Mouse (Mus musculus): ENCODE measurements around the gene Wapl.

The Wapl gene

DNA sequence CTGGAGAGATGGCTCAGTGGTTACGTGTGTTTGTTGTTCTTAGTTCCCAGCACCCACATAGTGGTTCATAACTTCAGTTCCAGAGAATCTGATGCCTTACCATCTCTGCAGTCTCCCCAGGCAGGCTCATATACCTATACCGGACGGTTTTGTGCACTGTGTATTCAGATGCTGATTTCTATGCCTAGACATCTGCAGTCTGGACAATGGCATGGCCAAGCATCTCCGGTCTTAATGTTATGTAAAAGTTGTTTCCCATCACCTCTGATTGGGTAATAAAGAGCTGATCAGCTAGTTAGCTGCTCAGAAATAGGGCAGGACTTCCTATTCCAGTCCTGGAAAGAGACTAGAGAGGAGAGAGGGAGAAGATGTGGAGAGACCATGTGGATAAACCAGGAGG is 20.2 kb downstream of the Wapl start:
- DNase-seq (ENCODE audit: low spot score in 2 of 2): no peak

DNA sequence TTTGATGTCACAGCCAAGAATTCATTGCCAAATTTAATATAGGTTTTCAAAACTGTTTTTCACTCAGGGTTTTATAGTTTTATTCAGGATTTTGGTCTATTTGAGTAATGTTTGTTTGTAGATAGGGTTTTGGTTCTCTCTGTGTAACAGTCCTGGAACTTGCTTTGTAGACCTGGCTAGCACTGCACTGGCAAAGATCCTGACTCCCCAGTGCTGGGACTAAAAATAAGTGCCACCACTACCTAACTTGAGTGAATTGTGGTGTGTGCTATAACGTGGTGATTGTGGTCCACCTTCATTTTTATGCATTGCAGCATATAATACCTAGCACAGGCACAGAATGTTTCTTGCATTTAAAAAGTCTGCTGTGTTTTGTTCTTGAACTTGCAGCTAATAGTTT is 23.6 kb downstream of the Wapl start:
- DNase-seq (ENCODE audit: low spot score in 2 of 2): no peak

DNA sequence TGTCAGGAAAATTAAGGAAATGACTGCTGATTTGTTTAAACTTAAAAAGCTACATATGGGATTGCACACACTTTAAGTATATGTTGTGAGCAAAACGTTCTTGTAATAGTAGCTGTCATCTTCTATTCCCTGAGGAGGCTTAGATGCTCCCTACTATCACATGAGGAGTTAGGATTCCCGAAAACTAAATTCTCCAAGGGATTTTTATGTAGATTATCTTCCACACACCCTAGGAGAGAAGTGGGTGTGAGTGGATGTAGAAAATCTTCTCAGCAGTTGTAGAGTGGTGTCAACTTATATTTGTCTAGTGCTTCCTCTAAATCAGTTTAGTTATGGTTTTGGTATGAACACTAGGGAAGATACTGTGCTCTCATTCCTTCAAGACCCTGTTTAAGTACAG is 36.5 kb downstream of the Wapl start:
- DNase-seq (ENCODE audit: low spot score in 2 of 2): no peak

DNA sequence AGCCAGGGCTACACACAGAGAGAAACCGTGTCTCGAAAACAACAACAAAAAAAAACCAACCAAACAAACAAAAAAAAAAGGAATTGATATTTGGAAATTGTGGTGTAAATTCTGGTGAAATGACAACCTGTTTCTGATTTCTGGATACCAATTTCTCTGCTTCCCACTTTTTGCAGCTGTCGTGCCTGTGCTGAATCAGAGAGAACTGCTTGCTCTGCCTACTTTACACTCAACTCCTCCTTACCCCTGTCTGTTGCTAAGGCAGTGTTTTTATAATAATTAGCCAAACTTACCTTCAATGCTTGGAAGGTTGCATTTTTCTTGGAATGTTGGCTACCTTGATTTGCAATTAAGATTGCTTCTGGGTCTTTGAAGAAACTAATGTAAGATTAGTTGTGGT is 38.3 kb downstream of the Wapl start:
- DNase-seq (ENCODE audit: low spot score in 2 of 2): no peak

DNA sequence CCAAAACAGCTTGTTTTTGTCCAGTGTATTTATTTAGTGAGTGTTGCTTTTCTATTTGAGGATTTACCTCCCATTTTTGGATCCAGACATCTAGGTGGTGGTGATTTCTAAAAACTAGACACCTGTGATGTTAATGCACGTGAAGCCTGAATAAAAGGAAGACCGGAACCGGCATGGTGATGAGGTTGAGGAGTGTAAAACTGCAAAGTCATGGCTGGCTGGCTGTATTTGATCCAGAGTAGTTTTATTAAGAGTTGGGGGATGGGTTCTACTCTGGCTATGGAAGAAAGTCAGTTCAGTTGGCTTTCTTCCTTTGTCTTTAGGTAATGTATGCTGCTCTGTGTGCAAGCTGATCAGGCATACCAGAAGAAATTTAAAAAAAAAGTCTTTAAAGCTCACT is 39.1 kb downstream of the Wapl start:
- no peak for DNase-seq (ENCODE audit: low spot score in 2 of 2)

DNA sequence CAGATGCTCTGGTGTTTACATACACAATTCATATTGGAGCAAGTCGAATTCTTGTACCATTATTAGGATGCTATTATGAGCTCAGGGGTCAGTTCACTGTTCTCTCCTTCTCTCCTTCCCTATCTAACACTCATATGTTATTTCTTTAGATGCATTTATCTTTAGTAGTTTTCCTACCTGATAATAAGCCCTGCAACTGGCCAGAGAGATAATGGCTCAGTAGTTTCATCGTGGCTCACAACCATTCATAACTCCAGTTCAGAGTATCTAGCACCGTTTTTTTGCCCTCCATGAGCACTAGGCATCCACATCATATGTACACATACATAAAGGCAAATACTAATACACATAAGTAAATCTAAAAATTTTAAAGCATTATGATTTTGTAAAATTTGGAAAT is 44.4 kb downstream of the Wapl start:
- DNase-seq (ENCODE audit: low spot score in 2 of 2): no peak

DNA sequence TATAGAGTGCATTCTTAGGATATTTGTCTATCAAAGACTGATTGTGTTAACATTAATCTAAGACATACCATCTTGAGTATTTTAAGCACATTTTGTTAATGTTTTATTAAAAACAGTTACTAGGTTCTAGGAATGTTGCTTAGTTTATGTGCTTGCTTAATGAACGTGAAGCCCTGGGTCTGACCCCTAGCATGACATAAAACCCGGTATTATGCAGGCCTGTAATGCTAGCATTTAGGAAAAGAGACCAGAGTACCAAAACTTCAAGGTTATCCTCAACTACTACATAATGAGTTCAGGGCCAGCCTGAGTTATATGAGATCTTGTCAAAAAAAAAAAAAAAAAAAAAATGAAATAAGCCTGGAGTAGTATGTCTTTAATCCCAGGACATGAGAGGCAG is 54.0 kb downstream of the Wapl start:
- DNase-seq (ENCODE audit: low spot score in 2 of 2): no peak

DNA sequence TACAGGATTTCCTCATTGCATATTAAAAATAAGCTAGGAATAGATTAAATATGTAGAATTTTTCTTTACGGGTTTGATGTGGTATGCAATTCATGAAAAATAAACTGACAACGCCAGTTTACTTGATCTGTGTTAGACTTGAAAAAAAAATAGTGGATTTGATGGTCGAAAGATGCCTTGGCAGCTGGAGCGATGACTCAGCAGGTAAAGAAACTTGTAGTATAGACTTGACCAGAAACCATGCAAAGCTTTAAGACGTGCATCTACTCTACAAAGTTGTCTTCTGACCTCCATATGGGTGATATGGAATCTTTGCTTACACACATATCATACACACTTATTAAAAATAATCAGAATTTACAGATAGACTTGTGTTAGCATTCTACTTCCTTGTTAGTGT is 61.7 kb downstream of the Wapl start:
- no peak for DNase-seq (ENCODE audit: low spot score in 2 of 2)

DNA sequence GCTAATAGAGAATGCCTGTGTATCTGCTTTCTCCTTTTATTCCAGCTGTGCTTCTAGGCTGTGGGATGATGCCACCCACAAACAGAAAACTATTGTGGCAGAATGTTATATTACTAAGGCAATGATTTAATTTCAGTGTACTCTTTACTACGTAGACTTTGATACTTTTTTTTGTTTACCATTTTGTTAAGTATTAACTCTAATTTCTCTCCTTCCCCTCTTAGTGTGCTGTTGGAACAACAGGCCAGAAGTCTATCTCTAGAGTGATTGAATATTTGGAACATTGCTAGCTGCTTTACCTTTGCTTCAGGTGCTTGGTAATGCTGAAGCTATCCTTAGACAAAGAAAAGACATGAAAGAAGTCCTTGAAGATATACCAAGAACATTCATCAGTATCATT is 71.7 kb downstream of the Wapl start:
- DNase-seq (ENCODE audit: low spot score in 2 of 2): no peak

DNA sequence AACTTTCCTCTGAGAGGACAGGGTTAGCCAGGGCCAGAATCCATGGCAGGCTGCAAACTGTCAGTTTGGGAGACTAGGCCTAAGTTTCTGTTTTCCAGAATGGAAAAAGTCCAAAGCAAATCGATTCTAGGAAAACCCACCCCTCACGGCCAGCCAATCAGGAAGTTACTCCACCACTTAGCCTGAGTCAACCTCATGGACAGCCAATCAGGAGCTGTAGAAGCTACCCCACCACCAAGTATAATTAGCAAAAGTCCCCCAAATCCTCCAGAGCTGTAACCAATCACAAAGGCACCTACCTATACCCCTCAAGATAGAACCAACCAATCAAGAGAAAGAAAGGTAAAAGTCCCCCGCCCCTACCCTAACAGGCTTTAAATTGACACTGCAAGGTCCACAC is 82.0 kb downstream of the Wapl start:
- DNase-seq (ENCODE audit: low spot score in 2 of 2): no peak

DNA sequence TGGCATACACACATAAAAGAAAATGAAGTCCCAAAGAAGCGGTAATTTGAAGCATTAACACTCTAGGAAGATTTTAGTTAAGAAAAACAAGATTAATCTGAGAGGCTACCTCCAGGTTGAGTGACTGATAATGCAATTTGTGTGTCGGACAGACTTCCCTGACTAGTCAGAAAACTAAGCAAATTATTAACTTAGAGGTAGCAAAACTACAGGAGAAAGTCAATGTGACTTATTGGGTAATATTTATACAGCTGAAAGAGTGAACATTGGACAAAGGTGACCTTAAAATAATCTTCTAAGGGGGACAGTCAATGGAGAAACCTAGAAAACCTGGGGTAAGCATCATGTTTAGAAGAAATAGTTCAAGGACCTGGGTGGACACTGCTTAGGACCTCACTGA is 86.2 kb downstream of the Wapl start:
- no peak for DNase-seq (ENCODE audit: low spot score in 2 of 2)

DNA sequence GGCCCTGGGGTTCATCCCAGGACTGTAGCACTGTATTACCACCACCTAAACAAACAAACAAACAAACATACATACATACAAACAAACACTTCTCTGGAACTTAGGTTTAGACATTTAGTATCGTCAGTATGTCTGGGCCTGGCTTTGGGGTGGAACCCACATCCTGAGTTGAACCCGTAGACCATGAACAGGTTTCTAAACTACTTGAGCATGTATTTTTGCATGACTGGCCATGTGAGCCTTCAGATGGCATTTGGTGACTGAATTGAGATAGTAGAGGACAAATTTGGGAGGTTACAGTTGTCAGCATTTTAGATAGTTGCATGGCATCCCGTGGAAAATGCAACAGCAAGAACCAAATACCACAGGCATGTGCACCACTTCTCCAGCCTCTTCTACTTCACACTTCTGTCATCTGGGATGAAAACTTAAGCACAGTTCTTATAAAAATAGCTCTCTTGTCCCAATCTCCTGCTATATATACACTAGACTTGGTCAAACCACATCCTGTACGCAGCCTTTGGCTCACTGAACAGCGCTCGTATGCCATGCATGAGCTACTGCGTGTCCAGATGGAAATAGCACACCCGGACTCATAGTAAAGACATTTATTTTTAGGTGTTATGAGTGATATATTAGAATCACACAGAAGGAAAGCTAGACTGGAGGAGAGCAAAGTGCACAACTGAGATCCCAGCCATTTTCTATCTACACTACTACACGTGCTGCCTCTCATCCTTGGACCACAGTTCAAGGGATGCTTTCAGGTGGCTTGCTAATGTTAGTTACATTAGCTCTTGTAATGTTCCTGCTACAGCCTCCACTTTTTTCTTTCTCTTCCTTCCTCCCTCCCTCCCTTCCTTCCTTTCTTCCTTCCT is 87.6 kb downstream of the Wapl start:
- DNase-seq (ENCODE audit: low spot score in 2 of 2): no peak

DNA sequence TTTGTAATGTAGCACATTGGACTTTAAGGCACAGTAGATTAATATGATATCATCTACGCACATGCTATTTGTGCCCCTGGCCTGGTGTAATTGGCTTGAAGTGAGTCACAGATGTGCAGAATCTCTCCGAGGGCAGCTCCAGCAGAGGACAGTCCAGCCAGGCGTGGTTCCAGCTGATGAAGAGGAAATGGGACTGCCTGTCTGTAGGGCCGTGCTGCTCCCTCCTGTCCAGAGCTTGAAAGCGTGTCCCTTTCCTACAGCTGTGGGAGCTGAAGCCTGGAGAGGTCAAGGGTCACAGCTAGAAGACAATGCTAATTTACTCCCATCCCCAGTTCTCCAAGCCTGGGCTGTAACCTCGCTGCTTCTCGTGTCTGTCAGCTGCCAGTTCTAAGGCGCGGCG is 89.0 kb downstream of the Wapl start:
- DNase-seq (ENCODE audit: low spot score in 2 of 2): no peak

DNA sequence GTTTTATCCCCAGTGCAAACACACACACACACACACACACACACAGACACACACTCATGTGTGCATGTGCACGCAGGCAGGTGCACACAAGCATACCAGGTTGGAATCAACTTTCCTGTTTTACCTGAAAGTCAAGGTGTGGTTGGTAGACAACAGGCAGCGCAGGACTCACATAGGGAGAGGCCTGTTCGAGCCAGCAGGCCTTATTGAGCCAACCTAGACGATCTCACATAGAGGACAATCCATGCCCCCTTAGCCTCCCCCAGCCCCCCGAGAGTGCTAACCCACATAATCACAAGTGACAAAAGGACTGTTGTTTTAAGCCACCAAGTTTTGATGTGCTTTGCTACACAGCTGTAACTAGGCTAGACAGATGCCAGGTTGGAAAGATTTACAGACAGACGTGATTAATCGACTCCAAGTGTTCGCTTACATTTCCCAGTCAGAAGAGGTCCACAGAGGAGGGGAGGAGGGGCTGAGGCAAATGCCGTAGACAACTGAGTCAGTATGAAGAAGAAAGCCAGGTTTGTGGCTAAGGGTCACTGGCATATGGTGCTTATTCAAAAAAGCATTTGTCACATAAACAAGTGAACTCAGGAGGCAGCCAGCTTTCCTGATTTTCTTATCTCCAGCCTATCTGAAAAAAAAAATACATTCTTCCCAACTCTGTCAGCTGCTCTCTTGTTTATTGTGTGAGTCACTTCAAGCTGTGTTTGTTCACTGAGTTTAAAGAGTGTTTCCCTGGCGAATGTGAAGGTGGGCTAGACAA is 90.2 kb downstream of the Wapl start:
- DNase-seq (ENCODE audit: low spot score in 2 of 2): peak in 1 of 2 experiments; percentile 13

DNA sequence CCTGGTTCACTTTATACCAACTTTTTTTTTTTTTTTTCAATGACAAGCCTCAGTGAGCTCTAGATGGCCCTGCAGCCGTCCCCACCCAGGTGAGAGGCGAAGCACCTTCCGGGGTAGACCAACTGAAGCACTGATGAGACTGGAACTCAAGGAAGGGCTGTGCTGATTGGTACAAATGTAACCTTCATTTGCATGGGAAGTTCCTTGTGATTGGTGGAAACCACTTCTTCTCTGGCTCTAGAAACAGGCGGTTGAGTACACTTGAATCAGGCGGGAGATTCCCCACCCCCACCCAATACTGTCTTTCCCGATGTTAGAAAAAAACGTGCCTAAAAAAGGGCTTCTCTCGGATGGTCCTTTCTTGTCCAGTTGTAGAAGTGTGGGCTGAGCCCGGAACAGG is 91.2 kb downstream of the Wapl start:
- DNase-seq (ENCODE audit: low spot score in 2 of 2): no peak

DNA sequence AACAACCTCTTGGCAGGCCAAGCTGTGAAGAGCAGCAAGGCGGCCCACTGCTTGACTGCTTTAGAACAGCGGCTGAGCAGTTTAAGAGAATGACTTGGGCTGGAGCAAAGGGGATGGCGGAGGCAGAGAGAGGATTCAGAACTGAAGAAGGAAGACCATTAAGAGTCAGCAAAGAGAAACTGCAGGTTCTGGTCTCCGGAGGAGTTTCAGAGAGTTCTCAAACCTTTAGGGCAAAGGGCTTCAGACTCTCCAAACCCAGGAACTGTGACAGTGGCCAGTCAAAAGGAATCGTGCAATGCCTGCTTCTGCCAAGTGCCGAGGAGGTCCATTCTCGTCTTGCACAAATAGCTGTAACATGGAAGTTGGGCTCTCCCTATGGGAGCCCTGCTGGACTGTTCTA is 91.7 kb downstream of the Wapl start:
- no peak for DNase-seq (ENCODE audit: low spot score in 2 of 2)

DNA sequence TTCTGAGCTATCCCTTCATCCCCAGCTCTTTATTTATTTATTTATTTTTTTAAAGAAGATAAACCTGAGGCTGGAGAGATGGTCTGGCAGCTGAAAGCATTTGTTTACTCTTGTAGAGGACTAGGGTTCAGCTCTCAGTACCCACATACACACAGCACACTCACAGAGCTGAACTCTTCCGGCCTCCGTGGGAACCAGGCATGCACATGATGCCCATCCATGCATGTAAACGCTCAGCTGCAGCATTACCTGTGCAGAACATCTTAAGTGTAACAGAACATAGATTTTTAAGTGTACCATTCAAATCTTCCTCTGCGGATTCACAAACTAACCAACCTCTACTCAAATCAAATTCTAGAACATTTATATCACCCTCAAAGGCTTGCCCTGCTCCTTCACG is 92.5 kb downstream of the Wapl start:
- no peak for DNase-seq (ENCODE audit: low spot score in 2 of 2)

DNA sequence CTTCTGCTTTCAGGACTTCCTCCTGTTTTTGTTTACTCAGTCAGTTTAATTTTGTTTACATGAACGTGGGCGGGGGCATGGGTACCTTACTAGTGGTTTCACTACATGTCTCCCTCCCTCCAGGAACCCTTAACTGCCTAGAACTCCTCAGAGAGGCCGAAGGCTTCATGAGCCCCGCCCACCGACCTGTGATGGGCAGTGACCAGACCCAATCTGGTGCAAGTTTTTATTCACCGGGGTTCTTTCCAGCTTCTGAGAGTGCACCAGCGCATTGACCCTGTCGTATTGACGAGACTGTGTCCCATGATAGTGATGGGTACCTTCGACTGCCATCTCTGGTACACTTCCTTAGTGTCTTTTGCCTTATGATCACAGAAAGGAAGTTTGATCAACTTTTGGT is 94.6 kb downstream of the Wapl start:
- DNase-seq (ENCODE audit: low spot score in 2 of 2): peak; percentile 74 to 78

DNA sequence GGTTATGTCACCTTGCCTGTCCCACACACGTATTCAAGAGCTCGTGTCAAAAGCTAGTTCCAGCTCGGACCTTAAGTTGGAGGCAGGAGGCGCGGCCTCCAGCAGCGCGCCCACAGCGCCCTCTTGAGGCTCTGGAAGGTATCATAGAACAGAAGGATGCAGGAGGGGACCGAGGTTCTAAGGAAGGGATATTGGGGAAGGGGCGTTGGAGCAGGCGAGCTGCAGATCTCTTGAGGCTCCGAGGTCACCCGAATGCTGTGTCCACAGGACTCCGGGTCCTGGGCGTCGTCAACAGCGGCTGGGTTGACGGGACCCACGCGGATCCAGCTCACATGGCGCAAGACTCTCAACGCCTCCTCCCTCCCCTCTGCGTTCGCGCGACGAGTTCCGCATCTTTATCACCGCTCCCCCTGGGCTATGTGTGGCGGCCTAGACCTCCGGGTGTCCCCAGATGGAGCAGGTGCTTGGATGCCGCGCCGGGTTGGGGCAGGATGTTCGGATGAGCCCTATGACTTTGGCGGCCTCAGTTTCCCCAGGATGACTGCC is 95.4 kb downstream of the Wapl start:
- peak; percentile 54 to 65 for DNase-seq (ENCODE audit: low spot score in 2 of 2)

DNA sequence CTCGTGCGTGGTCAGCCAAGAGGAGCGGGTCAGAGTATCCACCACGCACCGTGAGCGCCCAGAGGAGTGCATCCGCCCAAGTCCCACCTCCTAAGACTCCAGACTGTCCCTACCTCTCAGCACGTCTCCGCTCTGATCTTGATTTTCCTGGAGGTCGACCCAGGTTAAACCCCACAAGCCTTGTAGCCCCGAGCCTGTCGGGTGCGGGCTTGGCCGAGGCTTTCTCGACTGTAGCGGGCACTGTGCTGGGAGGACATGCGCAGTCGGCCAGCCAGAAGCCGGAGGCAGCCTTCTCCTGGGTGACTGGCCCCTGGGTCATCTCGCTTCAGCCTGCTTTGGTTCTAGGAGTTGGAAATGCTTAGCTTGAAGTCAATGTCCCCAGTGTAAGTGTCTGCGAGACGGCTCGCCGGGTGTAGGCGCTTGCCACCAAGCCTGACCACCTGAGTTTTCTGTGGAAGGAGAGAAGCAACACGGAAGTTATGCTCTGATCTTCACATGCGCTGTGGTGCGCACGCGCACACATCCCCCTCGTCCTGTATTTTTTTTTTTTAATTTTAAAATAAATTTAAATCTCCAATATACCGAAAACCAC is 95.9 kb downstream of the Wapl start:
- DNase-seq (ENCODE audit: low spot score in 2 of 2): no peak

DNA sequence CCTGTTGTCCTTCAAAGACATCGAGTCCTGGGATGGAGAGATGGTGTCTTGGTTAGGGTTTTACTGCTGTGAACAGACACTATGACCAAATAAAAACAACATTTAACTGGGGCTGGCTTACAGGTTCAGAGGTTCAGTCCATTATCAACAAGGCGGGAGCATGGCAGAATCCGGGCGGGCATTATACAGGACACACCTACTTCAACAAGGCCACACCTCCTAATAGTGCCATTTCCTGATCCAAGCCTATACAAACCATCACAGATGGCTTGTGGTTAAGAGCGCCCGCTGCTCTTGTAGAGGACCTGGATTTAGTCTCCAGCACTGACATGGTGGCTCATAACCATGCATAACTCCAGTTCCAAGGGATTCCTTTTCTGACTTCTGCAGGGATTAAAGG is 96.7 kb downstream of the Wapl start:
- no peak for DNase-seq (ENCODE audit: low spot score in 2 of 2)

DNA sequence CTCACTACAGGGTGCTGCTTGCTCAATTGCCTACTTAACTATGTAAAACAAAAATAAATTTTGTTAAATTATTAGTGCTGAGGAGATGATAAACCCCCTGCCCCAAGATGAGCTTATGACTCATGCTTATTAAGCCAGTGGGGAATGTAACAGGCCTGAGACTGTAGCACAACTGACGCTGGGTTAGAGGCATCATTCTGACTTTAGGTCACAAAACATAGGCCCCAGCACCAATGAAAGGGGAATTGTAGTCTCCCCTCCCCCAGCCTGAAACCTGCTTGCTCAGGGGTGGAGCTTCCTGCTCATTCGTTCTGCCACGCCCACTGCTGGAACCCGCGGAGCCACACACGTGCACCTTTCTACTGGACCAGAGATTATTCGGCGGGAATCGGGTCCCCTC is 97.9 kb downstream of the Wapl start:
- no peak for DNase-seq (ENCODE audit: low spot score in 2 of 2)

DNA sequence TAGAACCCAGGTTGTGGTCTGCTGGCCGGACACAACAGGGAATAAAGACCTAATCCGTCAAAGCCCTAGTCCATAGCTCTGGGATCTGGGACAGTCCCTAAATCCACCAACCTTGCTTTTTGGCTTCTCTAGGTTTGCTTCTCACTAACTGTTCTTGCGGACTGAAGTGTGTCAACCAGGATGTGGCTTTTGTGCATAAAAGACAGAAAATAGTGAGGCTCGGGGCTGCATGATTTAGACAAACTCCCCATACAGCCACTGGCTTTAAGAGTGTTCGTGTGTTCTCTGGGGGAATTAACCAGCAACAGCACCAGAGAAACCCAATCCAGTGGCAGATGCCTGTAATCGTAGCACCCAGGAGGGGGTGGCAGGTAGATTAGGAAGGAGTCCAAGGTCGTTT is 98.4 kb downstream of the Wapl start:
- no peak for DNase-seq (ENCODE audit: low spot score in 2 of 2)

Measured in urinary bladder, postnatal 36 days (tissue).